ENCODE assay signal across 12 mouse cellular contexts in genomic region chr10:55422391-55422790, GRCm38 (mm10).
"Had no signal": no experiment of that assay in that cellular context is flagged by ENCODE, and none has a peak within 500 bp of the region (broad histone marks: within the 10 kb centered on the region; RNA-seq: fewer than 3 reads in every experiment).

No protein-coding gene starts in this region.

- DNase-seq: retina, postnatal 1 day; right cerebral cortex, adult 18-20 months; right cerebral cortex, postnatal 14 days; right cerebral cortex, postnatal 25 days; right cerebral cortex, postnatal 4 days; spleen, adult 18-20 months; thymus, adult 18-20 months; thymus, adult 2 months; thymus, postnatal 14 days; thymus, postnatal 25 days; thymus, postnatal 36 days; thymus, postnatal 4 days had no signal
